Comparison of ENCODE assay signal across 21 mouse cellular contexts in the genomic region with DNA sequence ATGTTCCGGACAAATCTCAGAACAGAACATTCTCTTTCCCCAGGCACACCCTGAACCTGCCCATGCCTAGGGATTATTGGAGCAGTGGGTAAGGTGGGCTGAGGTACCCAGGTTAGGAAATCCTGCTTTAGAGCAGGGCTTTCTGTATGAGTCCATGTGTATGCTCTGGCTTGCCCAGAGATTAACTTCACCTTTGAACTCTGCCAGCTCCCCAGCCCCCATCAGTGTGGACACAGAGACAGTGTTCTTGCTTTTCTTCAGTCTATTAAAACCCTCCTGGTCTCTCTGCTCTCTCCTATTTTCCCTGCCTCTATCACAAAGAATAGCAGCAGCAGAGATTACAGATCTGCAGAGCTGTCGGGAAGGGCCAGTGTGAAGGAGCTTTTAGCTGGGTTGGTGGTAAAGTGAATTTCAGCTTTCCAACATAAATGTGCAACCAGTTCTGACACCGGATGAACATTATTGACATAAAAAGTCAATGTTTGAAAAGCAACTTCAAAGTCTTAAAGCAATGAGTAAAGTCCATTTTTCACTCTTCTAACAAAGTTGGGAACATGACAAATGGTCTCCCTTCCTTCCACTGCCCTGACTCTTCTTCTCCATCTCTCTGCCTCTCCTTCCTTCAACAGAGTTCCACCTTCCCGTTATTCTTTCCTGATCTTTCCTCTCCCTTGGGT. TPM values are rescaled to one million over a fixed set of nuclear protein-coding genes. Genes with fewer than 3 reads are reported as not detected.
DNase-seq lines count a peak whose midpoint lies in the region; ATAC-seq and TF ChIP-seq lines count a peak whose summit lies in the region.
"Had no signal": no experiment of that assay in that cellular context is flagged by ENCODE, and none has a peak within 500 bp of the region (broad histone marks: within the 10 kb centered on the region; RNA-seq: fewer than 3 reads in every experiment).

No protein-coding gene starts in this region.

- WGBS in liver, adult 2 months: 23% methylated on average over 4 of the region's 4 CpGs
- 57% methylated on average over 4 of the region's 4 CpGs for WGBS in liver, embryonic 14.5 days (ENCODE audit: insufficient replicate concordance)

- H3K9me3 ChIP-seq in liver, embryonic 14.5 days (ENCODE audit: control insufficient read depth, low read length): no peaks in the 10 kb centered on the region
- H3K9me3 ChIP-seq: embryonic facial prominence, embryonic 10.5 days; heart, embryonic 12.5 days; hindbrain, embryonic 10.5 days had no signal

- peak; percentile 62 for ATAC-seq in liver, embryonic 14.5 days (ENCODE audit: insufficient read depth)
- ATAC-seq: forebrain, embryonic 14.5 days had no signal

- peak overlapping the region; percentile 58 for H3K9ac ChIP-seq in liver, adult 2 months (ENCODE audit: low read depth, low read length)
- H3K9ac ChIP-seq in liver, embryonic 14.5 days (replicated peaks): no peak overlapping the region
- H3K9ac ChIP-seq: heart, embryonic 12.5 days; hindbrain, embryonic 14.5 days had no signal

- no peaks in the 10 kb centered on the region for H3K27me3 ChIP-seq in liver, adult 2 months (ENCODE audit: control insufficient read depth, insufficient read depth, low read length)
- H3K27me3 ChIP-seq in liver, embryonic 14.5 days (ENCODE audit: control insufficient read depth, insufficient read depth, low read length): no peaks in the 10 kb centered on the region

- peaks cover 19% of the 10 kb centered on the region for H3K4me1 ChIP-seq in liver, adult 2 months (ENCODE audit: control insufficient read depth, insufficient read depth, low read length)
- no peaks in the 10 kb centered on the region; a peak in 1 of 4 replicates for H3K4me1 ChIP-seq in liver, embryonic 14.5 days (replicated peaks; ENCODE audit: control insufficient read depth in 2 of 2, insufficient read depth in 2 of 2, low read length in 1 of 2)
- H3K4me1 ChIP-seq: embryonic facial prominence, embryonic 10.5 days; hindbrain, embryonic 10.5 days had no signal

- H3K27ac ChIP-seq in liver, adult 2 months (replicated peaks; ENCODE audit: insufficient read depth, low read depth, low read length): peak overlapping the region; percentile 93
- H3K27ac ChIP-seq in liver, embryonic 14.5 days: no peak overlapping the region
- H3K27ac ChIP-seq: embryonic facial prominence, embryonic 10.5 days; hindbrain, embryonic 10.5 days; hindbrain, embryonic 14.5 days had no signal

- no peaks in the 10 kb centered on the region for H3K79me2 ChIP-seq in liver, adult 2 months (ENCODE audit: control insufficient read depth, insufficient read depth, low read length)

- no peak for TF ChIP-seq EP300 in liver, embryonic 14.5 days (IDR thresholded peaks at IDR 0.05; ENCODE audit: low read depth)

- H3K4me3 ChIP-seq in liver, adult 2 months (ENCODE audit: insufficient read depth, low read depth, low read length): no peak overlapping the region
- no peak overlapping the region for H3K4me3 ChIP-seq in liver, embryonic 14.5 days (ENCODE audit: insufficient read depth in 1 of 2, low read depth in 2 of 2, low read length in 2 of 2)
- H3K4me3 ChIP-seq: embryonic facial prominence, embryonic 10.5 days; heart, embryonic 12.5 days; hindbrain, embryonic 10.5 days had no signal

- no peak overlapping the region for H3K4me2 ChIP-seq in liver, embryonic 14.5 days (ENCODE audit: low read depth)
- H3K4me2 ChIP-seq: heart, embryonic 12.5 days; hindbrain, embryonic 14.5 days had no signal

- no peak for TF ChIP-seq CTCF in liver, adult 2 months (IDR thresholded peaks at IDR 0.05; ENCODE audit: low read depth, low read length)
- TF ChIP-seq CTCF in liver, embryonic 14.5 days (IDR thresholded peaks at IDR 0.05; ENCODE audit: low read depth): no peak

- peaks cover 7% of the 10 kb centered on the region; the same call in 1 of the 2 replicates for H3K36me3 ChIP-seq in liver, adult 2 months (ENCODE audit: control insufficient read depth, insufficient read depth, low read length)
- no peaks in the 10 kb centered on the region for H3K36me3 ChIP-seq in liver, embryonic 14.5 days (replicated peaks; ENCODE audit: control insufficient read depth, insufficient read depth, low read depth)
- H3K36me3 ChIP-seq: embryonic facial prominence, embryonic 10.5 days; heart, embryonic 12.5 days; hindbrain, embryonic 10.5 days had no signal

- no peak for TF ChIP-seq POLR2A in liver, adult 2 months (IDR thresholded peaks at IDR 0.05; ENCODE audit: extremely low read depth, insufficient read depth, low read length)

- DNase-seq in liver: peak; percentile 11
- peak; percentile 92 for DNase-seq in liver, adult 2 months (ENCODE audit: extremely low read depth, low read depth, low spot score)
- no peak for DNase-seq in liver, embryonic 14.5 days (ENCODE audit: low read depth in 3 of 3, low spot score in 3 of 3)
- peak; percentile 44 for DNase-seq in yolk sac, embryonic 10.5 days (ENCODE audit: low spot score)
- DNase-seq in c-Kit-positive CD71-positive TER-119-positive erythroid progenitor cells, embryonic 14.5 days (ENCODE audit: low spot score): no peak
- no peak for DNase-seq in urinary bladder, postnatal 10 days (ENCODE audit: low spot score)
- DNase-seq: adrenal gland, adult 2 months; adrenal gland, postnatal 25 days; cerebellum, adult 2 months; cerebellum, postnatal 10 days had no signal

RNA-seq across cellular contexts. Expression of a gene that starts 34.9 kb away (rescaled TPM):
- not detected in 2 replicates for total RNA-seq in liver, adult 2 months (2014; rRNA removed)
- polyA plus RNA-seq in liver, adult 2 months (2012; rRNA removed): not detected in 2 replicates
- polyA plus RNA-seq in liver, embryonic 14.5 days (2012; rRNA removed): not detected in 2 replicates
- not detected in 2 replicates for polyA plus RNA-seq in liver, embryonic 14.5 days (2014; fragmentation: Nextera tagmentation; extraction: Ambion mirVana)
- total RNA-seq: adrenal gland, adult 2 months; adrenal gland, postnatal 25 days; ES-E14; gastrocnemius, adult 8-10 months; gastrocnemius, postnatal 4 days; heart, adult 8-10 months; heart, postnatal 25 days had no signal
- polyA plus RNA-seq: adrenal gland, adult 2 months; embryonic facial prominence, embryonic 10.5 days; heart, embryonic 12.5 days; heart, embryonic 16.5 days; hindbrain, embryonic 10.5 days; hindbrain, embryonic 14.5 days had no signal

RNA-seq across cellular contexts. Expression of a gene that starts 56.3 kb away (rescaled TPM):
- 11.3 and 16.9 TPM in 2 replicates for total RNA-seq in liver, adult 2 months (2014; rRNA removed)
- polyA plus RNA-seq in liver, adult 2 months (2012; rRNA removed): 14.2 and 25.2 TPM in 2 replicates
- polyA plus RNA-seq in liver, embryonic 14.5 days (2012; rRNA removed): 2.5 and 3.4 TPM in 2 replicates
- 3.9 and 5.1 TPM in 2 replicates for polyA plus RNA-seq in liver, embryonic 14.5 days (2014; fragmentation: Nextera tagmentation; extraction: Ambion mirVana)

RNA-seq across cellular contexts. Expression of a gene that starts 56.8 kb away (rescaled TPM):
- 71.1 and 83.3 TPM in 2 replicates for total RNA-seq in liver, adult 2 months (2014; rRNA removed)
- polyA plus RNA-seq in liver, adult 2 months (2012; rRNA removed): 53.7 and 61.3 TPM in 2 replicates
- polyA plus RNA-seq in liver, embryonic 14.5 days (2012; rRNA removed): 11.9 and 12.4 TPM in 2 replicates
- 14.2 and 17.3 TPM in 2 replicates for polyA plus RNA-seq in liver, embryonic 14.5 days (2014; fragmentation: Nextera tagmentation; extraction: Ambion mirVana)

Comparison
In these comparisons a context has a peak if more than half of its experiments do, and no peak if none do; other contexts are left out.
1. DNase-seq: peak in liver (single experiment), liver, adult 2 months (single experiment) and yolk sac, embryonic 10.5 days (single experiment); none in liver, embryonic 14.5 days (0 of 3), c-Kit-positive CD71-positive TER-119-positive erythroid progenitor cells, embryonic 14.5 days (single experiment) and urinary bladder, postnatal 10 days (single experiment).